Comparison of ENCODE assay signal across 8 mouse cellular contexts in genomic region chrX:87238191-87238590, GRCm38 (mm10).
DNase-seq lines count a peak whose midpoint lies in the region; ATAC-seq and TF ChIP-seq lines count a peak whose summit lies in the region.
"Not testable (repeated sequence)": the region's sequence is repeated elsewhere in the genome, so short reads cannot be mapped to it uniquely, and the experiment has no call there.

No protein-coding gene starts in this region.

- not testable (repeated sequence) for TF ChIP-seq POLR2A in kidney, adult 2 months (IDR thresholded peaks at IDR 0.05; ENCODE audit: low read depth, low read length)

- not testable (repeated sequence) for H3K4me2 ChIP-seq in limb, embryonic 11.5 days (ENCODE audit: low read depth, severe bottlenecking); midbrain, postnatal 0 days (ENCODE audit: low read depth, low read length, poor library complexity, severe bottlenecking)

- not testable (repeated sequence) for ATAC-seq in limb, embryonic 11.5 days (ENCODE audit: insufficient number of reproducible peaks, low FRiP score, low TSS enrichment, low read depth); midbrain, postnatal 0 days (ENCODE audit: low FRiP score)

- not testable (repeated sequence) for H3K9me3 ChIP-seq in limb, embryonic 11.5 days (ENCODE audit: control insufficient read depth, low read length); midbrain, postnatal 0 days (ENCODE audit: low read length)

- not testable (repeated sequence) for H3K36me3 ChIP-seq in kidney, adult 2 months (ENCODE audit: control insufficient read depth, insufficient read depth, low read length); limb, embryonic 11.5 days (ENCODE audit: control insufficient read depth, insufficient read depth, low read length); midbrain, postnatal 0 days (ENCODE audit: insufficient read depth, low read length)

- DNase-seq in B cell, adult 2 months, result peak; percentile 80 to 86
- DNase-seq in adrenal gland, postnatal 36 days, result peak; percentile 77 to 92
- peak; percentile 73 for DNase-seq in embryo, embryonic 9.5 days (ENCODE audit: extremely low spot score)
- DNase-seq in heart, adult 18-20 months, result peak; percentile 53 to 81
- DNase-seq in kidney, adult 2 months, result peak; percentile 36
- peak; percentile 95 for DNase-seq in limb, embryonic 11.5 days (ENCODE audit: low spot score)
- peak; percentile 57 for DNase-seq in midbrain, postnatal 0 days (ENCODE audit: low spot score)
- DNase-seq in spleen, postnatal 4 days (ENCODE audit: low spot score in 2 of 2), result peak; percentile 83 to 100

- H3K27me3 ChIP-seq in kidney, adult 2 months (replicated peaks; ENCODE audit: control insufficient read depth, insufficient read depth, low read length); limb, embryonic 11.5 days (ENCODE audit: control insufficient read depth, insufficient read depth, low read length); midbrain, postnatal 0 days (ENCODE audit: insufficient read depth, low read length): not testable (repeated sequence)

- H3K4me3 ChIP-seq in kidney, adult 2 months (ENCODE audit: insufficient read depth, low read depth, low read length); limb, embryonic 11.5 days (ENCODE audit: low read depth, low read length); midbrain, postnatal 0 days (ENCODE audit: low read depth, low read length): not testable (repeated sequence)

- H3K9ac ChIP-seq in limb, embryonic 11.5 days (ENCODE audit: low read length); midbrain, postnatal 0 days (replicated peaks; ENCODE audit: low read length, poor library complexity, severe bottlenecking): not testable (repeated sequence)

- TF ChIP-seq CTCF in kidney, adult 2 months (conservative IDR thresholded peaks at IDR 0.05; ENCODE audit: insufficient read depth, insufficient read length, low read depth, low read length); midbrain, postnatal 0 days (IDR thresholded peaks at IDR 0.05): not testable (repeated sequence)

- H3K4me1 ChIP-seq in kidney, adult 2 months (ENCODE audit: control insufficient read depth, insufficient read depth, low read length); limb, embryonic 11.5 days (ENCODE audit: control insufficient read depth, insufficient read depth, low read length); midbrain, postnatal 0 days (ENCODE audit: insufficient read depth, low read length): not testable (repeated sequence)

- H3K27ac ChIP-seq in kidney, adult 2 months (ENCODE audit: insufficient read depth, low read depth, low read length); limb, embryonic 11.5 days (replicated peaks; ENCODE audit: low read depth, low read length); midbrain, postnatal 0 days (ENCODE audit: low read depth, low read length): not testable (repeated sequence)

- 59% methylated on average over 11 of the region's 11 CpGs for WGBS in kidney, adult 2 months
- WGBS in limb, embryonic 11.5 days, result 73% methylated on average over 11 of the region's 11 CpGs
- 74% methylated on average over 11 of the region's 11 CpGs for WGBS in midbrain, postnatal 0 days

Comparison
In these comparisons a context has a peak if more than half of its experiments do, and no peak if none do; other contexts are left out.
1. DNase-seq: peak in every context shown above with its lines; median percentile 95 in limb, embryonic 11.5 days; 92 in spleen, postnatal 4 days; 84 in adrenal gland, postnatal 36 days; 83 in B cell, adult 2 months; 73 in embryo, embryonic 9.5 days; 67 in heart, adult 18-20 months; 57 in midbrain, postnatal 0 days; 36 in kidney, adult 2 months.